Mouse (Mus musculus): ENCODE measurements around the gene Uqcrq.

GRCm38 (mm10) chr11:53469294-53469967 is 38.8 kb upstream of the Uqcrq start:
- TF ChIP-seq CTCF (IDR thresholded peaks at IDR 0.05; ENCODE audit: control insufficient read depth, insufficient read depth, insufficient read length) (no peak), USF1 (IDR thresholded peaks at IDR 0.05; ENCODE audit: low read depth) (no peak), MYOG (IDR thresholded peaks at IDR 0.05; ENCODE audit: control insufficient read depth, extremely low read depth, insufficient read length) (no peak), MAX (IDR thresholded peaks at IDR 0.05) (no peak)

All from C2C12 (cell line).